Mouse (Mus musculus) C2C12 (cell line): Measurements from ENCODE around the gene Aco1.

Source experiments
- CTCF ChIP-seq: IDR thresholded peaks from one replicate; pipeline ENCODE4 v1.5.1; 2011; ENCODE audit not compliant: control insufficient read depth, insufficient read depth, insufficient read length
- FOSL1 ChIP-seq: IDR thresholded peaks from one replicate; pipeline ENCODE4 v1.8.0; 2011; ENCODE audit warnings: mild to moderate bottlenecking, low read length; ENCODE audit not compliant: poor library complexity, insufficient read depth, severe bottlenecking

- TF ChIP-seq CTCF (no peak), FOSL1 (no peak)
These were observed 14.8 kb downstream of the Aco1 start for GRCm38 (mm10) chr4:40157500-40158223.
